Mouse (Mus musculus) heart, postnatal 10 days (tissue): ENCODE measurements at regions not wholly inside any gene's neighbourhood (a gene's known extent, or its start where the extent isn't known, plus 50 kb on each side); places are given as distances from the start of the nearest gene placed in this dataset.

Experiments
- DNase-seq, 2 experiments: peaks; one replicate each; pipeline ENCODE4 v3.0.0; 2021
- intact Hi-C: fragments of 180-260 bp; cut with DNase I; formaldehyde crosslinking; loops from one replicate; pipeline ENCODE4 v1.15.1; 2025

GRCm38 (mm10) chr1:119143808-119144207, 90.4 kb upstream of the Gli2 start:
- intact Hi-C loops: no loop called here
- DNase-seq: no peak

DNA sequence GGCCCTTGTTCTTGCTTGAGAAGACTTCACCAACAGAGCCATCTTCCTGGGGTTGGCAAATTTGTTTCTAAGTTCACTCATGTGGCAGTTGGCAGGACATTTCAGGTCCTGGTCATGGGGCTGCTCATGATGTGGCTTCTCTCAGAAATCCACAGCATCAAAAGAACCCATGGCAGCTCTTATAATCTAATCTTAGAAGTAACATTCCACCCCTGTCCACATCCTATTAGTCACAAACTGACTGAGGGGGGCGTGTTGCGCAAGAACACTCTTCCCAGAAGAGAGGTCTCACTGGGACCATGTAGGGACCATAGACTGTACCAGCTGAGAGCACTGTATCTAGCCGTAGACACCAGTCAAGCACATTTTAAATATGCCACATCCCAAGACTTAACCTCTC, 75.6 kb upstream of the Gli2 start:
- no peak for DNase-seq
- intact Hi-C loops: no loop called here

DNA sequence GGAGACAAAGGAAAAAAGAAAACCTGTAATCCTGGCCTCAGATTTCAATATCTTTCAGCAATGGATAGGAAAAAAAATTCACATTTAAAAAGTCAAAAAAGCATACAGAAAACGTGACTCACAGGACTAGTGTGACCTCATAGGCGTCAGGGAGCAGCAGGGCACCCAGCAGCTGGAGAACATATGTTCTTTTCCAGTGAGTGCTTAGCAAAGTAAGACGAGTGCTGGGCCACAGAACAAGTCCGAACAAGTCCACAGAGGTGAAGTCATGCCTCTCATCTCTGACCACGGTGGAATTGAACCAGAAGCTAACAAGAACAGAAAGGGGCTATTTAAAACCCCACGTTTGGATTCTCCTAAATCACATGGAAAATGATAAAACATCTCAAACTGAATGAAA, 72.1 kb upstream of the Gli2 start:
- intact Hi-C loops: no loop called here
- DNase-seq: peak; percentile 9 to 24

- DNase-seq: no peak
- intact Hi-C loops: no loop called here
These were observed 71.4 kb upstream of the Gli2 start for GRCm38 (mm10) chr1:119124798-119125197.

DNA sequence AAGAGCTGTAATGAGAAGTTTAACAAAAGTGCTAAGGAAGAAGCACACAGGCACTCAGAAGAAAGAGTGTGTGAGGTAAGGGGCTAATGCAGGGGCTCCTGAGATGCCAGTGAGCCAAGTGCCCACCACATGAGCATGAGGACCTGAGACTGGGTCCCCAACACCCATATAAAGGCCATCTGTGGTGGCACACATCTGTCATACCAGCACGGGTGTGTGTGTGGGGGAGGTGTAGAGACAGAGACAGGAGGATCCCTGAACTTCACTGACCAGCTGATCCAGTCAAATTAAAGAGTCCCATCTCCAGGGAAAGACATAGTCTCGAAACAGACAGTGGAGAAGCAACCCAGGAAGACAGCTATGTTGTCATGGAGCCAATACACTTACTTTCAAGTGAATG, 70.6 kb upstream of the Gli2 start:
- intact Hi-C loops: no loop called here
- DNase-seq: no peak

- no peak for DNase-seq
- intact Hi-C loops: no loop called here
These were observed 70.0 kb upstream of the Gli2 start for GRCm38 (mm10) chr1:119123402-119123801.

- intact Hi-C loops: no loop called here
- DNase-seq: no peak
These were observed 69.6 kb upstream of the Gli2 start for GRCm38 (mm10) chr1:119122975-119123374.

GRCm38 (mm10) chr1:119119863-119120569, 66.6 kb upstream of the Gli2 start:
- intact Hi-C loops: no loop called here
- no peak for DNase-seq

DNA sequence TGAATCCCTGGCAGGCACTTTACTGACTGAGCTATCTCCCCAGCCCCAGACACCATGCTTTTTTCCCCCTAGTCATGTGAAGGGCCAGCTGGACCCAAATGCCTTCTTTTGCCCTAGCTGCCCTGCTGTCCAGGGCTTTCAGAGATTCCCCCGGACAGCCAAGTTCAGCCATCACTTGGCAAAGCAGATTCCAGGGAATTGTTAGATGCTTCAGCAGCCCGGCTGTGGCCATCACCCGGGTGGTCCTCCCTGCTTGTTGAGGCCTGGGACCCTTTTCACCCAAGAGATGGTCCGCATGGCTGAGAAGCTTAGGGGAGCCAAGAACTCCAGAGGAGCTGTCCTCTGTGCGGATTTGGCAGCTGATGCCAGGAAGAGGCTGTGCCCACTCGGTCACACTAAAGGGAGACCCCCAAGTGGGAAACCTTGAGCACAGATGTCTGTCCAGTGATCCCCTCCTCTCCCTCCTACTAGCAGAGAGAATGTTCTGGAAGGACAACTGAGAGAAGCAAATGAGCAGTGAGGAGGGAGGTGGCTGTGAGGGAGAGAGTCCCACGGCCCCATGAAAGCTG, 61.8 kb upstream of the Gli2 start:
- intact Hi-C loops: no loop called here

DNA sequence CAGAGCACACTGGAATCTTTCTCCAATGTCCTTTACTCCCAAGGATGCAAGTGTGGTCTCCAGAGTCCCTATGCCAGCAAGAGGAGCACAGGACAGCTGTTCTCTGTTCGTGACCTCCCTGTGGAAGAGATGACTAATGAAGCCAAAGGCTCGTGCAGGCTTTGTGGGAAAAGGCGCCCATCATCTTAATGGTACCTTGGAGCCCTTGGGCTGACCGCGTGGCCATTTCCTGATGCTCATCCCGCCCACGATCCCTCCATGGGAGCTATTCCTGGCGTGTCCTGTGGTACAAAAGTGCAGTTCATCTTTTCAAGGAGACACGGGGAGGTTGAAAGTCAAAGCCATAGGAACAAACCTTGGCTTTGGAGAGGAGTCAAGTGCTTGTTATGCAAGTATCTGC, 55.2 kb upstream of the Gli2 start:
- intact Hi-C loops: no loop called here
- DNase-seq: no peak

More for the DNA sequence above, 61.8 kb upstream of the Gli2 start:
- no peak for DNase-seq

DNA sequence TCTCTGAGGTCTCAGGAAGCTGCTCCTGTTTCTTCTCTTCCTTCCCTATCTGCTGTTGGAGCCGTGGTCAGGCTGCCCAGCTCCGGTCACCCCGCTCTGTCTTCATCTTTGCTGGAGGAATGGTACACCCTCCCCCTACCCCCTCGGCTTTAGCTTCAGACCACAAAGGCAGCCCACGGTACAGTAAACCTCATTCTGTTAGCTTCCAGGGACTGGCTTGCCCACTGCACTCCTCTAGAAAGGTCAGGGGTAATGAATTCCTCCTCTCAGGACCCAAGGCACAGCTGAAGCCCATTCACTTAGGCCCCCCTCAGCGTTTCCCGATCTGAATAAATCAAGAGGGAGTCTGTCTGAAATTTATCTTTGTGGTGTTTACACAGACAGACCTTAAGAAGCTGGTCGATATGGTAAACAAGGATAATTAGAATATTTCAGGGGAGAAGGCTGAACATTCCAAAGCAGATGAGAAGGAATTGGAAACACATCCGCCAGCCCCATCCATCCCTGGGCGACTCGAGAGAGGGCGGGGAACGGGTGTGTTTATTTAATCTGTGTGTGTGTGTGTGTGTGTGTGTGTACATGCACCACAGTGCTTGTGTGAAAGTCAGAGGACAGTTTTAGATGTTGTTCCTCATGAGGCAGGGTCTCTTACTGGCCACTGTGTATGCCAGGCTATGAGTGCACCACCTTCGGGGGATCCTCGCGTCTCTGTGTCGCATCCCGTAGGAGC, 53.0 kb upstream of the Gli2 start:
- DNase-seq: no peak
- intact Hi-C loops: no loop called here
